Mouse (Mus musculus): ENCODE results near the gene Sec11a. TPM values are rescaled to one million over a fixed set of nuclear protein-coding genes. Genes with fewer than 3 reads are reported as not detected.

Sec11a gene
- polyA plus RNA-seq (2012; rRNA removed): 64.0 and 93.1 TPM in 2 replicates

- peak within 1 kb of the TSS; percentile 75 for H3K4me3 ChIP-seq (ENCODE audit: insufficient read depth, low read depth, low read length)
- peak; percentile 83 for TF ChIP-seq POLR2A (IDR thresholded peaks at IDR 0.05; ENCODE audit: low read depth, low read length)
- 0 out of 2 replicates have a peak, but pooled peaks have one; percentile 13 for TF ChIP-seq CTCF (conservative IDR thresholded peaks at IDR 0.05; ENCODE audit: insufficient read depth, insufficient read length, low read depth, low read length)
- 3% methylated on average over 44 of the region's 44 CpGs for WGBS
- H3K27ac ChIP-seq (ENCODE audit: insufficient read depth, low read depth, low read length): peak within 1 kb of the TSS; percentile 98
- peaks cover 17% of the 10 kb centered on the region; the same call in 1 of the 2 replicates for H3K4me1 ChIP-seq (ENCODE audit: control insufficient read depth, insufficient read depth, low read length)
- no peaks in the 10 kb centered on the region for H3K36me3 ChIP-seq (ENCODE audit: control insufficient read depth, insufficient read depth, low read length)
- H3K27me3 ChIP-seq (replicated peaks; ENCODE audit: control insufficient read depth, insufficient read depth, low read length): no peaks in the 10 kb centered on the region
- peak; percentile 97 for DNase-seq
Observed at GRCm38 (mm10) chr7:80947445-80948350, at the start of gene Sec11a. Gene Sec11a (minus strand): TSS chr7:80947780.

GRCm38 (mm10) chr7:80995266-80996146, 47.9 kb upstream of the Sec11a start:
- H3K27ac ChIP-seq (ENCODE audit: insufficient read depth, low read depth, low read length): no peak overlapping the region
- WGBS: 37% methylated on average over 3 of the region's 3 CpGs
- DNase-seq: no peak
- no peaks in the 10 kb centered on the region for H3K36me3 ChIP-seq (ENCODE audit: control insufficient read depth, insufficient read depth, low read length)
- no peak for TF ChIP-seq CTCF (conservative IDR thresholded peaks at IDR 0.05; ENCODE audit: insufficient read depth, insufficient read length, low read depth, low read length)
- no peak for TF ChIP-seq POLR2A (IDR thresholded peaks at IDR 0.05; ENCODE audit: low read depth, low read length)
- no peak overlapping the region for H3K4me3 ChIP-seq (ENCODE audit: insufficient read depth, low read depth, low read length)
- H3K4me1 ChIP-seq (ENCODE audit: control insufficient read depth, insufficient read depth, low read length): peaks cover 26% of the 10 kb centered on the region
- no peaks in the 10 kb centered on the region for H3K27me3 ChIP-seq (replicated peaks; ENCODE audit: control insufficient read depth, insufficient read depth, low read length)

GRCm38 (mm10) chr7:80994663-80995005, 47.1 kb upstream of the Sec11a start:
- H3K4me3 ChIP-seq (ENCODE audit: insufficient read depth, low read depth, low read length): peak overlapping the region; percentile 86
- H3K4me1 ChIP-seq (ENCODE audit: control insufficient read depth, insufficient read depth, low read length): peaks cover 24% of the 10 kb centered on the region
- 10% methylated on average over 6 of the region's 6 CpGs for WGBS
- no peak for TF ChIP-seq CTCF (conservative IDR thresholded peaks at IDR 0.05; ENCODE audit: insufficient read depth, insufficient read length, low read depth, low read length)
- no peak for TF ChIP-seq POLR2A (IDR thresholded peaks at IDR 0.05; ENCODE audit: low read depth, low read length)
- peak overlapping the region; percentile 85 for H3K27ac ChIP-seq (ENCODE audit: insufficient read depth, low read depth, low read length)
- DNase-seq: no peak
- H3K36me3 ChIP-seq (ENCODE audit: control insufficient read depth, insufficient read depth, low read length): no peaks in the 10 kb centered on the region
- no peaks in the 10 kb centered on the region for H3K27me3 ChIP-seq (replicated peaks; ENCODE audit: control insufficient read depth, insufficient read depth, low read length)

GRCm38 (mm10) chr7:80993834-80994662, 46.5 kb upstream of the Sec11a start:
- WGBS: 1% methylated on average over 58 of the region's 58 CpGs
- no peak for DNase-seq

GRCm38 (mm10) chr7:80992980-80993833, 45.6 kb upstream of the Sec11a start, which contains the start of gene Zfp592:
Gene Zfp592 (plus strand): TSS chr7:80993681.
- Histone ChIP-seq H3K27me3 (replicated peaks; ENCODE audit: control insufficient read depth, insufficient read depth, low read length) (no peaks in the 10 kb centered on the region), H3K36me3 (ENCODE audit: control insufficient read depth, insufficient read depth, low read length) (no peaks in the 10 kb centered on the region), H3K4me3 (ENCODE audit: insufficient read depth, low read depth, low read length) (peak within 1 kb of the TSS; percentile 86), H3K4me1 (ENCODE audit: control insufficient read depth, insufficient read depth, low read length) (peaks cover 28% of the 10 kb centered on the region), H3K27ac (ENCODE audit: insufficient read depth, low read depth, low read length) (peak within 1 kb of the TSS; percentile 100)
- peak; percentile 95 for DNase-seq
- no peak for TF ChIP-seq CTCF (conservative IDR thresholded peaks at IDR 0.05; ENCODE audit: insufficient read depth, insufficient read length, low read depth, low read length)
- TF ChIP-seq POLR2A (IDR thresholded peaks at IDR 0.05; ENCODE audit: low read depth, low read length): no peak
- 4% methylated on average over 102 of the region's 102 CpGs for WGBS

More at GRCm38 (mm10) chr7:80993834-80994662, 46.5 kb upstream of the Sec11a start:
- peak overlapping the region; percentile 86 for H3K4me3 ChIP-seq (ENCODE audit: insufficient read depth, low read depth, low read length)
- H3K27ac ChIP-seq (ENCODE audit: insufficient read depth, low read depth, low read length): peak overlapping the region; percentile 85
- H3K27me3 ChIP-seq (replicated peaks; ENCODE audit: control insufficient read depth, insufficient read depth, low read length): no peaks in the 10 kb centered on the region
- no peaks in the 10 kb centered on the region for H3K36me3 ChIP-seq (ENCODE audit: control insufficient read depth, insufficient read depth, low read length)
- H3K4me1 ChIP-seq (ENCODE audit: control insufficient read depth, insufficient read depth, low read length): peaks cover 28% of the 10 kb centered on the region
- TF ChIP-seq POLR2A (IDR thresholded peaks at IDR 0.05; ENCODE audit: low read depth, low read length): no peak
- no peak for TF ChIP-seq CTCF (conservative IDR thresholded peaks at IDR 0.05; ENCODE audit: insufficient read depth, insufficient read length, low read depth, low read length)

GRCm38 (mm10) chr7:80992631-80992979, 45.0 kb upstream of the Sec11a start:
- no peaks in the 10 kb centered on the region for H3K27me3 ChIP-seq (replicated peaks; ENCODE audit: control insufficient read depth, insufficient read depth, low read length)
- H3K27ac ChIP-seq (ENCODE audit: insufficient read depth, low read depth, low read length): peak overlapping the region; percentile 100
- WGBS: under 1% methylated on average over 12 of the region's 12 CpGs
- peak overlapping the region; percentile 86 for H3K4me3 ChIP-seq (ENCODE audit: insufficient read depth, low read depth, low read length)
- H3K36me3 ChIP-seq (ENCODE audit: control insufficient read depth, insufficient read depth, low read length): no peaks in the 10 kb centered on the region
- TF ChIP-seq POLR2A (IDR thresholded peaks at IDR 0.05; ENCODE audit: low read depth, low read length) (no peak), CTCF (conservative IDR thresholded peaks at IDR 0.05; ENCODE audit: insufficient read depth, insufficient read length, low read depth, low read length) (no peak)
- peak; percentile 78 for DNase-seq
- H3K4me1 ChIP-seq (ENCODE audit: control insufficient read depth, insufficient read depth, low read length): peaks cover 33% of the 10 kb centered on the region
